Mouse (Mus musculus) bone marrow macrophage, adult 2 months (primary cell): ENCODE measurements at regions not wholly inside any gene's neighbourhood (a gene's known extent, or its start where the extent isn't known, plus 50 kb on each side); places are given as distances from the start of the nearest gene placed in this dataset.

Experiments
- H3K27ac ChIP-seq: 2 replicates; pipeline ENCODE4 v1.5.1; 2012; ENCODE audit warnings: low read depth, low read length; ENCODE audit not compliant: insufficient read depth
- H3K4me1 ChIP-seq: 2 replicates; pipeline ENCODE4 v1.6.1; 2012; ENCODE audit warnings: low read length; ENCODE audit not compliant: control insufficient read depth, insufficient read depth
- H3K4me3 ChIP-seq: 2 replicates; pipeline ENCODE4 v1.5.1; 2012; ENCODE audit warnings: mild to moderate bottlenecking, low read length, moderate library complexity; ENCODE audit not compliant: insufficient read depth
- CTCF ChIP-seq: IDR thresholded peaks from 2 replicates; pipeline ENCODE4 v1.5.1; 2012; ENCODE audit warnings: low read depth, mild to moderate bottlenecking, low read length, moderate library complexity
- POLR2A ChIP-seq: IDR thresholded peaks from 2 replicates; pipeline ENCODE4 v1.6.1; 2012; ENCODE audit warnings: mild to moderate bottlenecking, low read depth, low read length, borderline replicate concordance

- Histone ChIP-seq H3K4me3 (no peak overlapping the region), H3K27ac (no peak overlapping the region), H3K4me1 (peaks cover 9% of the 10 kb centered on the region)
- TF ChIP-seq CTCF, result no peak
- TF ChIP-seq POLR2A, result no peak
Observed at GRCm38 (mm10) chr5:142325560-142325959, 75.7 kb upstream of the Foxk1 start.

- peak; percentile 40; the same call in 1 of the 2 replicates for TF ChIP-seq CTCF
- TF ChIP-seq POLR2A, result no peak
- Histone ChIP-seq H3K27ac (no peak overlapping the region), H3K4me3 (no peak overlapping the region), H3K4me1 (peaks cover 9% of the 10 kb centered on the region)
Observed at GRCm38 (mm10) chr5:142327261-142327660, 74.0 kb upstream of the Foxk1 start.

GRCm38 (mm10) chr5:142329724-142330520 is 71.4 kb upstream of the Foxk1 start:
- Histone ChIP-seq H3K4me3 (no peak overlapping the region), H3K4me1 (peaks cover 5% of the 10 kb centered on the region), H3K27ac (no peak overlapping the region)
- TF ChIP-seq CTCF (no peak), POLR2A (no peak)

- TF ChIP-seq CTCF, result no peak
- no peak for TF ChIP-seq POLR2A
- Histone ChIP-seq H3K27ac (no peak overlapping the region), H3K4me3 (no peak overlapping the region), H3K4me1 (no peaks in the 10 kb centered on the region)
Observed at GRCm38 (mm10) chr5:142332744-142333143, 68.6 kb upstream of the Foxk1 start.

- no peak for TF ChIP-seq CTCF
- no peak for TF ChIP-seq POLR2A
- H3K27ac ChIP-seq, result no peak overlapping the region
- H3K4me1 ChIP-seq, result no peaks in the 10 kb centered on the region
- no peak overlapping the region for H3K4me3 ChIP-seq
Observed at GRCm38 (mm10) chr5:142337436-142337835, 63.9 kb upstream of the Foxk1 start.

GRCm38 (mm10) chr5:142338051-142338450 is 63.2 kb upstream of the Foxk1 start:
- Histone ChIP-seq H3K4me1 (no peaks in the 10 kb centered on the region), H3K27ac (no peak overlapping the region), H3K4me3 (no peak overlapping the region)
- no peak for TF ChIP-seq CTCF
- no peak for TF ChIP-seq POLR2A

GRCm38 (mm10) chr5:142340205-142341025 is 60.9 kb upstream of the Foxk1 start:
- no peak for TF ChIP-seq POLR2A
- TF ChIP-seq CTCF, result no peak
- Histone ChIP-seq H3K27ac (no peak overlapping the region), H3K4me3 (no peak overlapping the region), H3K4me1 (no peaks in the 10 kb centered on the region)

GRCm38 (mm10) chr5:142341026-142341432 is 60.3 kb upstream of the Foxk1 start:
- Histone ChIP-seq H3K4me1 (no peaks in the 10 kb centered on the region), H3K4me3 (no peak overlapping the region), H3K27ac (no peak overlapping the region)
- TF ChIP-seq POLR2A, result no peak
- TF ChIP-seq CTCF, result no peak

- Histone ChIP-seq H3K4me3 (no peak overlapping the region), H3K27ac (no peak overlapping the region), H3K4me1 (no peaks in the 10 kb centered on the region)
- TF ChIP-seq POLR2A (no peak), CTCF (no peak)
Observed at GRCm38 (mm10) chr5:142346454-142346853, 54.8 kb upstream of the Foxk1 start.

GRCm38 (mm10) chr5:142350574-142350973 is 50.7 kb upstream of the Foxk1 start:
- TF ChIP-seq CTCF, result peak; percentile 35; the same call in 1 of the 2 replicates
- TF ChIP-seq POLR2A, result no peak
- H3K4me3 ChIP-seq, result no peak overlapping the region
- no peak overlapping the region for H3K27ac ChIP-seq
- no peaks in the 10 kb centered on the region for H3K4me1 ChIP-seq
